Mouse (Mus musculus) ZHBTc4 (cell line): Measurements from ENCODE around the gene Cemip.
A peak's percentile ranks its signal among the peaks of the same experiment; 100 is the strongest.
"Not testable (repeated sequence)": the region's sequence is repeated elsewhere in the genome, so short reads cannot be mapped to it uniquely, and the experiment has no call there.

ENCODE experiments used
- DNase-seq: peaks from one replicate; pipeline ENCODE4 v3.0.0-alpha.2; 2011; ENCODE audit warnings: low read depth, low spot score

Cemip gene

GRCm38 (mm10) chr7:83894348-83894747 lies 192.0 kb downstream of the Cemip start:
- peak; percentile 50 for DNase-seq

DNA sequence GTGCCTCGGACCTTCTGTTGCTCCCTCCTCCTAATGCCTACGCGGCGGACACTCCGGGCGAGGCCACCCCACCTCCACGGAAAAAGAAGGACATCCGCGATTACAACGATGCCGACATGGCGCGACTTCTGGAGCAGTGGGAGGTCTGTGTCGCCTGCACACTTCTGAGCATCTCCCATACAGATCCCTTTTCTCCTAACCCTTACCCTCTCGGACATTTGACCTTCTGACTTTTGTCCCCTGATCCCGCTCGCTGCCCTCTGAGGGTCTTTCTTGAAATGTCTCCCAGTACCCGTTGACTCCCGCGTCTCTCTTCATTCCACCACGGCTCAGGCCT lies 194.0 kb downstream of the Cemip start:
- no peak for DNase-seq

DNA sequence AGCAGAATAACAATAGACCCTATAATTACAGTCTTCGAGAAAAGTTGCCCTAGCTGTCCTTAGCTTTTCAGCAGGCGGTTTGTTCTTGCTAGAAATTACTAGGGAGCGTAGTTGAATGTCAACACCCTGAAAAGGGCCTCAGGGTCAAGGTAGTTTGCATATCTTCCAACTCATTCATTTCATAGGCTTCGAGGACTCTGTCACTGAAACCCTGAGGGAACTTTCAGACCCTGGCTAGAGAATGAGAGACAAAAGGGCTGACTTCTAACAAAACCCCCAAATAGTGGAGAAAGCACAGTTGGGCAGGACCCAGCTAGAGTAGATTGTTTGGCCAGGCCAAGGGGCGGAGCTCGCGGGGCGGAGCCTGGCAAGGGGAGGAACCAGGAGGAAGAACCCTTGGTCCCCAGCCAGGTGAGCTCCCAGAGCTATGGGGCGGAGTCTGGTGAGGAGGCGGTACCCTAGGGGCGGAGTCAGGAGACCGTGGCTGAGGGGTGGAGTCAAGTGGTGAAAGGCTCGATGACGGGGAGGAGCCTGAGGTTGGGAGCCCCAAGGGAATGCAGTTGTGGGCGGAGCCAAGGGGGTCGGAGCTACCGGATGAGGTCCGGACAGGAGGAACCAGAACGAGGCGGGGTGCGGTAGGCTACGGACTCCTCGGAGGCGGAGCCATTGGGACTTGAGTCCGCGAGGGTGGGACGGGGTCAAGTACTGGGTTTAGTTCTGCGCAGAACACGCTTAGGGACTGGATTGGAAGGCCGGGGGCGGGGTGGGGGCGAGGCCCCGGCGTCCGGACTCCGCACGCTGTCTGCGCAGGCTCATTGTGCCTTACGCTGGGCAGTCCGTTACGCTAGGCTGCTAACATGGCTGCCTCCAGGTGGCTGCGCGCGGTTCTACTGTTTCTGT lies 194.6 kb downstream of the Cemip start:
- DNase-seq: peak; percentile 100

DNA sequence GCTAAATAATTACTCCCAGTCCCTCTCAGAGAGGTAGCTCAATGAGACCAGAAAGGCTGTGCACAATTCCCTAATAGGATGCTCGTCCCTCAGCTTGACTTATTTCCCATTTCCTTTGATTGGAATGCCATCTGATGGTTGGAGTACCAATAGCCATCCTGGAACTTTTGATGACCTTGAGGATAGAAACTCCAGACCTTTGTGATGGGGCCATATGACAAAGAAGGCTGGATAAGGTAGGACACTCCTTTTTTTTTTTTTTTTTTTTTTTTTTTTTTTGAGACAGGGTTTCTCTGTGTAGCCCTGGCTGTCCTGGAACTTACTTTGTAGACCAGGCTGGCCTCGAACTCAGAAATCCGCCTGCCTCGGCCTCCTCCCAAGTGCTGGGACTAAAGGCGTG lies 196.4 kb downstream of the Cemip start:
- not testable (repeated sequence) for DNase-seq

DNA sequence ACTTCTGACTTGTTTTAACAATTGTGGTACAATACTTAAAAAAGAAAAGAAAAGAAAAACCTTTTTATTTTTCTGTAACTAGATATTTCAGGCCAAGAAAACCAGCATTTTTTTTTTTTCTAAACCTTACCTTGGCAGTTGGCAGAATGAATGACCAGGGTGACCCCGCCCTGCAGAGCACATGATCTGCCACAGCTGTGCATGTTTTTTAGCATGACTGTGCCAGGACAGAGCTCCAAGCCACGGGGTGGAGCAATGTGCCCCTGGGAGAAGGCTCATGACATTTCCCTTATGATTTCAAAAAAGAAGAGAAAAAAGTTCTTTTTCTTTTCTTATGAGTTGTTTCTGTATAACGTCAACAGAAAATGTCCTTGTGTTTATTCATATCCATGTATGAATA lies 196.9 kb downstream of the Cemip start:
- no peak for DNase-seq

DNA sequence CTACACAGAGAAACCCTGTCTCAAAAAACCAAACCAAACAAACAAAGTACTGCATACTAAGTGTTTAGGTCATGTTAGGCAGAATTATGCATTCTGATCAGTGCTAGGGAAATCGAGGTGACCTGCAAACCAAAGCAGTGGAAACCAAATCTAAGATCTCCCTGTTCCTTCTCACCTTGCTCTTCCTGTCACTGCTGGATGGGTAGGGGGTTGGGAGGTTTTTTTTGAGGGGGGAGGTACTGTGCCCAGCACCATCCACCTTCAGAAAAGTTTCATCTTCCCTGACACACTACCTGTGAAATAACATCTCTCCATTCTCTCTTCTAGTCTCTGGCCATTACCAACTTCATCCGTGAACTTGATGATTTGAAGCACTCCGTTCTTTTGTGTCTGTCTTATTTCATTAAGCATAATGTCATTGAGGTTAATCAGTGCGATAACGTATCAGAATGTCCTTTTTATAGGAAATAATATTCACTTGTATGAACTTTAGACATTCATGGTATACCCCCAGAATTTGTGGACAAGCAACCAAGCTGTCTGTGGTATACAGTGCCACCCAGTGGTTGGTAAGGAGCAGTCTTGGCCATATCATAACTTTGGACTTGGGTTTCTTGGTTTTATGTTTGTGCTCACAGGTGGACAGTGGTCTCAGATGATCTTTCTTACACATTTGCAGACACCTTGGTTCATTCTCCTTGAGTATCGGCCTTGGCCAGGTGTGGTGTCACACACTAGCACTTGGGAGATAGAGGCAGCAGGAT lies 199.8 kb downstream of the Cemip start:
- DNase-seq: peak; percentile 63

DNA sequence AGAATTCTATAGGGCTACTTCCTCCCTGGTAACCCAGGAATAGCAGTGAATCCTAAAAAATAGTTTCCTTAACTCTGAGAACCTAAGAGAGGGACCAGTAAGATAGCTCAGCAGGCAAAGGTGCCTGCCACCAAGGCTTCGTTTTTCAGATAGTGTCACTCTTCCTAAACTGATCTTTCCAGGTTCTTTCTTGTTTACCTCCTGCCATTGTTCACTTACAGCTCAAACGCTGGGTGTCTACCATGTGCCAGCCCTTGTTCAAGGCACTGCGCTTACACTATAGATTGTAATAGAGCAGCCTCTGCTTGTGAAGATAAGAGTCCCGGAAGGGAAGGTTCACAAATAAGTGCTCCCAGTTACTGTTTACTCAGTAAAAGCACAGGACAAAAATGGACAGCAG lies 200.5 kb downstream of the Cemip start:
- DNase-seq: no peak

- DNase-seq: peak; percentile 88
Observed at GRCm38 (mm10) chr7:83884921-83885532, 201.3 kb downstream of the Cemip start.

DNA sequence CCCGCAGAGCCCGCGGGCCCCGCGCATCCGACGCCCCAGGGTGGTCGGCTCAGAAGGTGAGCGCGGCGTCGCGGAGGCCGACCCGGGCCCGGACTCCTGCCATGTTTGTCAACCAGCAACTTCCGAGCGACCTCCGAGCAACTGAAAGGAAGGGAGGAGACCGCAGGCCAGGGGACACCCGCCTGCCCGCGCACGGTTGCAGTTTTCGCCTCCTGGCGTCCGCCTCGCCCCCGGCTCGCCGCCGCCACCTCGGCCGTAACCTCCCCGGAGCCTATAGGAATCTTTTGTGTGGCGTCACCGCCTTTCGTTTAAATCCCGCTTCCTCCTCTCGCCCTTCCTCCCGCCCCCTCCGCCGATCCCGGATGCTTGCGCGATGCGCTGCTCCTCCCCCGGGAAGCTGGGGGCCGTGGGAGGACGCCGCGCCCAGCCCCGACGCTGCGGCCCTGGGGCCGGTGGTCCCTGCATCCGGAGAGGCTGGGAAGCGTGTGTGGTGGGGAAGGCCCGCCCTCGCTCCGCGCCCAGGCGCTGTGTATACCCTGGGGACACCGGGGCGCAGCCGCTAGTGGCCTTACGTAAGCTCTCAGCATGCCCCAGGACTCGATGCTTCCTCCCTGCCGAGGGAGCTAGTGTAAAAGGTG lies 202.2 kb downstream of the Cemip start, which contains the start of the genes Tlnrd1 and Mesd:
Gene Tlnrd1 (minus strand): TSS at position 285 of the 638 bp plus-strand sequence.
Gene Mesd (plus strand): TSS at position 446 of the 638 bp plus-strand sequence.
- peak; percentile 96 for DNase-seq

DNA sequence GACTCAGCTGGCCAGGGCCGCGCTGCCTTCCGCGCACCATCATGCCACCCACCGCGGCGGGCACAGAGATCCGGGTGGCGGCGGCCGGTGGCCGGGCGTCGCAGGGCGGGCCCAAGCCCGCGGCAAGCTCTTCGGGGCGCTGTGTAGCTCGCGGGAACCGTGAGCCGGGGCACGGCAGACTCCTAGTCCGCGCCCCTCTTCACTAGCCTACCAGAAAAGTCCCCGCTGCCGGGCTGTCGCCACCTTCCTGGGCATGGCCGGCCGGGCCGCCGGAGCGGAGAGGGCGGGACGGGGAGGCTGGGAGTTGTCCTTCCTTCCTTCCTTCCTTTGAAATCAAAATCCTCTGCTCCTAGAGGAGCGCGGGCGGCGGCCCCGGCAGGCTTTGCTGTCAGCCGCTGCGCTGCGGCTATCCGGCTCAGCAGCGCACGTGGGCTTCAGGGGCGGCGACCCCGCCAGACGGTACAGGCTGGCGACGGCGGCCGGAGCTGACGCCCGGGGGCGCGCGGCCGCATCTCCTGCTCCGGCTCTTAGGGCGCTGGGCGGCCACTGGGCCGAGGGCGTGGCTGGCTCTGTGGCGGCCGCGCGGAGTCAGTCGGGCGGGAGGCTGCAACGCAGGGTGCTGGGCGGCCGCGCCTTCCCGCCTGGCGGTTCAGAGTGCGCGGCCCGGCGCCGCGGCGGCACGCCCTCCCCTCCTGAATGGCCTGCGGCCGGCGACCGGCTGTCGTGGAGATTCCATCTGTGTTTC lies 202.9 kb downstream of the Cemip start:
- DNase-seq: peak; percentile 87
